Mouse (Mus musculus): ENCODE measurements around the gene Gm5737. TPM values are rescaled to one million over a fixed set of nuclear protein-coding genes. Genes with fewer than 3 reads are reported as not detected.

The Gm5737 gene
- not detected for polyA plus RNA-seq (2014; fragmentation: Illumina TruSeq; extraction: RNeasy Lipid Tissue Mini Kit (QIAGEN cat#74804); ENCODE audit: low read depth, low replicate concordance)

GRCm38 (mm10) chr7:120811834-120812415 is at the start of gene Gm5737:
TSS of gene Gm5737 (plus strand) at chr7:120812365.

GRCm38 (mm10) chr7:120842345-120843036 is 30.3 kb downstream of the Gm5737 start, which contains the start of gene Eef2k:
TSS of gene Eef2k (plus strand) at chr7:120842831.

Other genes starting within 250 kb of the Gm5737 start
- gene Uqcrc2, start 177.2 kb upstream of the Gm5737 start, polyA plus RNA-seq (2014; fragmentation: Illumina TruSeq; extraction: RNeasy Lipid Tissue Mini Kit (QIAGEN cat#74804); ENCODE audit: low read depth, low replicate concordance): 1,382 TPM
- not detected for gene Pdzd9, start 142.0 kb upstream of the Gm5737 start, polyA plus RNA-seq (2014; fragmentation: Illumina TruSeq; extraction: RNeasy Lipid Tissue Mini Kit (QIAGEN cat#74804); ENCODE audit: low read depth, low replicate concordance)
- 35.2 TPM for gene Mosmo, start 134.7 kb upstream of the Gm5737 start, polyA plus RNA-seq (2014; fragmentation: Illumina TruSeq; extraction: RNeasy Lipid Tissue Mini Kit (QIAGEN cat#74804); ENCODE audit: low read depth, low replicate concordance)
- gene Vwa3a, start 73.0 kb upstream of the Gm5737 start, polyA plus RNA-seq (2014; fragmentation: Illumina TruSeq; extraction: RNeasy Lipid Tissue Mini Kit (QIAGEN cat#74804); ENCODE audit: low read depth, low replicate concordance): 8.0 TPM
- 28.5 TPM for gene Eef2k, start 30.5 kb downstream of the Gm5737 start, polyA plus RNA-seq (2014; fragmentation: Illumina TruSeq; extraction: RNeasy Lipid Tissue Mini Kit (QIAGEN cat#74804); ENCODE audit: low read depth, low replicate concordance)
- 10.2 TPM for gene Polr3e, start 105.4 kb downstream of the Gm5737 start, polyA plus RNA-seq (2014; fragmentation: Illumina TruSeq; extraction: RNeasy Lipid Tissue Mini Kit (QIAGEN cat#74804); ENCODE audit: low read depth, low replicate concordance)
- 9.5 TPM for gene Cdr2, start 169.9 kb downstream of the Gm5737 start, polyA plus RNA-seq (2014; fragmentation: Illumina TruSeq; extraction: RNeasy Lipid Tissue Mini Kit (QIAGEN cat#74804); ENCODE audit: low read depth, low replicate concordance)
- gene Mfsd13b, start 170.1 kb downstream of the Gm5737 start, polyA plus RNA-seq (2014; fragmentation: Illumina TruSeq; extraction: RNeasy Lipid Tissue Mini Kit (QIAGEN cat#74804); ENCODE audit: low read depth, low replicate concordance): 0.42 TPM
- gene Mettl9, start 222.1 kb downstream of the Gm5737 start, polyA plus RNA-seq (2014; fragmentation: Illumina TruSeq; extraction: RNeasy Lipid Tissue Mini Kit (QIAGEN cat#74804); ENCODE audit: low read depth, low replicate concordance): 77.1 TPM

Data from heart, adult 10 weeks (tissue).